Mouse (Mus musculus): ENCODE results near the gene 2310057N15Rik. TPM values are rescaled to one million over a fixed set of nuclear protein-coding genes. Genes with fewer than 3 reads are reported as not detected.
"Not testable (repeated sequence)": the region's sequence is repeated elsewhere in the genome, so short reads cannot be mapped to it uniquely, and the experiment has no call there.

Gene 2310057N15Rik
- polyA plus RNA-seq (2016; fragmentation: Nextera tagmentation; extraction: Ambion mirVana), result not detected in 2 replicates

GRCm38 (mm10) chr16:88774106-88774505 lies at the start of gene 2310057N15Rik:
TSS of gene 2310057N15Rik (minus strand) at chr16:88774206.
- Histone ChIP-seq H3K4me1 (no peaks in the 10 kb centered on the region), H3K27ac (replicated peaks) (no peak within 1 kb of the TSS), H3K27me3 (no peaks in the 10 kb centered on the region), H3K9me3 (no peaks in the 10 kb centered on the region), H3K4me3 (no peak within 1 kb of the TSS), H3K4me2 (replicated peaks) (no peak within 1 kb of the TSS), H3K9ac (replicated peaks) (no peak within 1 kb of the TSS), H3K36me3 (no peaks in the 10 kb centered on the region)
- WGBS, result 83% methylated on average over 2 of the region's 2 CpGs
- no peak for ATAC-seq (ENCODE audit: low FRiP score, low read depth)

DNA sequence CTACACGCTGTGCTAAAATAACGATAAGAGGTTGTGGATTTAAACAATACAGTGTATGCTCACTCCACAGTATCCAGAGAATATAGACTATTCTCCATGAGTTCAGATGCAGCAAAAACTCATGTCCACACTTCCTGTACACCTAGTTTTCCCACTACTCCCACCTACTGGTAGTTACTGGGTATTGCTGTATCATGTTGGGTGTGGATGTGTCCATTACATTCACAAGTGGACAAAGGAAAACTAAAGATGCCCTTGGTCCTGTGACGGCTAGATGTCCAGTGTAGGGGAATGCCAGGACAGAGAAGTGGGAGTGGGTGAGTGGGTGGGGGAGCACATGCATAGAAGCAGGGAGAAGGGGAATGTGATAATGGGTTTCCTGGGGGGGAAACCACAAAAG lies 49.7 kb upstream of the 2310057N15Rik start:
- Histone ChIP-seq H3K4me3 (no peak overlapping the region), H3K9ac (replicated peaks) (no peak overlapping the region), H3K27me3 (no peaks in the 10 kb centered on the region), H3K9me3 (no peaks in the 10 kb centered on the region), H3K27ac (replicated peaks) (no peak overlapping the region), H3K36me3 (no peaks in the 10 kb centered on the region), H3K4me1 (no peaks in the 10 kb centered on the region), H3K4me2 (replicated peaks) (no peak overlapping the region)
- no peak for ATAC-seq (ENCODE audit: low FRiP score, low read depth)
- 76% methylated on average over 3 of the region's 3 CpGs for WGBS

DNA sequence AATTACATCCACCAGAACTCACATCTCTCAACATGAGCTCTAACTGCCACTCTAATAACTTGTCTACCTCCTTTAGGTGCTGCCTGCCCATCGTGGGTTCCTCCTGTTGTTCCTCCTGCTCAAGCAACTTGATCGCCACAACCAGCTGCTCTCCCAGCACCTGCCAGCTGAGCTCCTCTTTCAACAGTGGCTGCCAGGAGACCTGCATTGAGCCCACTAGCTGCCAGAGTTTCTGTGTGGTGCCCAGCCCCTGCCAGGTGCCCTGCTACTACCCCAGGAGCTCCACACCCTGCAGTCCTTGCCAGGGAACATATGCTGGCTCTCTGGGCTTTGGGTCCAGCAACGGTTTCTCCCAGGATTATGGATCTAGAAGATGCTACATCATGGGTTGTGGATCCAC lies 46.1 kb upstream of the 2310057N15Rik start, which contains the start of gene Krtap15:
Gene Krtap15, plus strand, starts transcription at position 150 of the 400 bp plus-strand sequence.
- WGBS, result 87% methylated on average over 3 of the region's 3 CpGs
- H3K4me1 ChIP-seq, result no peaks in the 10 kb centered on the region
- no peaks in the 10 kb centered on the region for H3K27me3 ChIP-seq
- H3K4me2 ChIP-seq (replicated peaks), result no peak within 1 kb of the TSS
- H3K4me3 ChIP-seq, result no peak within 1 kb of the TSS
- no peak within 1 kb of the TSS for H3K9ac ChIP-seq (replicated peaks)
- no peak within 1 kb of the TSS for H3K27ac ChIP-seq (replicated peaks)
- no peak for ATAC-seq (ENCODE audit: low FRiP score, low read depth)
- H3K36me3 ChIP-seq, result no peaks in the 10 kb centered on the region
- H3K9me3 ChIP-seq, result no peaks in the 10 kb centered on the region

DNA sequence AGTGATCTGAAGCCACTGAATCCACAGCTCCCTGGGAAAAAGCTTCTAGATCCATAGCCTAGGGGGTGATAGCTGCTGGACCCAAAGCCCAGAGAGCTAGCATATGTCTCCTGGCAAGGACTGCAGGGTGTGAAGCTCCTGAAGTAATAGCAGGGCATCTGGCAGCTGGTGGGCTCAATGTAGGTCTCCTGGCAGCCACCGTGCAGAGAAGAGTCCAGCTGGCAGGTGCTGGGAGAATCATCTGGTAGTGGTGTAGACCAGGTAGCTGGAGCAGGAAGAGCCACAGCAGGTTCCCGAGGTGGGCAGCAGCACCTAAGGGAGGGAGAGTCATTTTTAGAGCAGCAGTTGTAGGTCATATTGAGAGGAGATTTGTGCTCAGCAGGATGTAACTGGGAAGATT lies 37.8 kb upstream of the 2310057N15Rik start, which contains the start of gene Gm20741:
Gene Gm20741, minus strand, starts transcription at position 394 of the 400 bp plus-strand sequence.
- H3K4me2 ChIP-seq (replicated peaks), result no peak within 1 kb of the TSS
- 83% methylated on average over 2 of the region's 2 CpGs for WGBS
- no peak within 1 kb of the TSS for H3K27ac ChIP-seq (replicated peaks)
- no peaks in the 10 kb centered on the region for H3K4me1 ChIP-seq
- no peaks in the 10 kb centered on the region for H3K36me3 ChIP-seq
- H3K9ac ChIP-seq (replicated peaks), result no peak within 1 kb of the TSS
- no peaks in the 10 kb centered on the region for H3K9me3 ChIP-seq
- no peak for ATAC-seq (ENCODE audit: low FRiP score, low read depth)
- H3K4me3 ChIP-seq, result no peak within 1 kb of the TSS
- H3K27me3 ChIP-seq, result no peaks in the 10 kb centered on the region

DNA sequence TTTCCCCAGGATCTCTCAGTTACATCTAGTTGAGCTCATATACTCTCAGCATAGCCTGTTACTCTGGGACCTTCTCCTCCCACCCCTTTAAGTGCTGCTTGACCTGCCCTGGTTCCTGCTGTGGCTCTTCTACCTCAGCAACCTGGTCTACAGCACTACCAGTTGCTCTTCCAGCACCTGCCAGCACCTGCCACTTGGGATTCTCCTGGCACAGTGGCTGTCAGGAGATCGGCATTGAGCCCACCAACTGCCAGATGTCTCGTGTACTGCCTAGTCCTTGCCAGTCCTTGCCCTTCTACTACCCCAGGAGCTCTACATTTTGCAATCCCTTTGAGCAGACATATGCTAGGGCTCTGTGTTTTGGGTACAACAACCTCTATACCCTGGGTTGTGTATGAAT lies 12.8 kb upstream of the 2310057N15Rik start:
- 89% methylated on average over 2 of the region's 2 CpGs for WGBS
- H3K4me1 ChIP-seq, result no peaks in the 10 kb centered on the region
- H3K4me2 ChIP-seq (replicated peaks), result no peak overlapping the region
- no peak overlapping the region for H3K9ac ChIP-seq (replicated peaks)
- ATAC-seq (ENCODE audit: low FRiP score, low read depth), result no peak
- no peaks in the 10 kb centered on the region for H3K36me3 ChIP-seq
- H3K27me3 ChIP-seq, result no peaks in the 10 kb centered on the region
- no peak overlapping the region for H3K27ac ChIP-seq (replicated peaks)
- no peaks in the 10 kb centered on the region for H3K9me3 ChIP-seq
- H3K4me3 ChIP-seq, result no peak overlapping the region

DNA sequence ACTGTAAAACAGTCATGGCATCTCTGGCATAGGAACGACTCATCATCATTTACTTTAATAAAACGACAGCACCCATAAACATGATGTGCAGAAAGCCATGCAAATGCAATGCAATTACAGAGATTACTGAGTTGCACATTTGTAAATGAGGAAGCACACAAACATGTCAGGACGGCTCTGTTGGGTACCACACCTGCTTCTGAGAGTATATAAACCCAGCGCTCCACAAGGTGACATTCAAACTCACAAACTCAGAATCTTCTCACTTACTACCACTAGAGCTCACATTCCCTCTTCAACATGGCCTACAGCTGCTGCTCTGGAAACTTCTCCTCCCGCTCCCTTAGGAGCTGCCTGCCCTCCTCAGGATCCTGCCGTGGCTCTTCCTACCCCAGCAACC lies 3.6 kb upstream of the 2310057N15Rik start, which contains the start of gene Gm5965:
Gene Gm5965, plus strand, starts transcription at position 301 of the 400 bp plus-strand sequence.
- WGBS, result 95% methylated on average over 6 of the region's 6 CpGs
- H3K9ac ChIP-seq (replicated peaks), result no peak within 1 kb of the TSS
- no peak within 1 kb of the TSS for H3K4me2 ChIP-seq (replicated peaks)
- no peaks in the 10 kb centered on the region for H3K36me3 ChIP-seq
- H3K9me3 ChIP-seq, result no peaks in the 10 kb centered on the region
- no peak for ATAC-seq (ENCODE audit: low FRiP score, low read depth)
- H3K27me3 ChIP-seq, result no peaks in the 10 kb centered on the region
- H3K4me1 ChIP-seq, result no peaks in the 10 kb centered on the region
- no peak within 1 kb of the TSS for H3K4me3 ChIP-seq
- no peak within 1 kb of the TSS for H3K27ac ChIP-seq (replicated peaks)

DNA sequence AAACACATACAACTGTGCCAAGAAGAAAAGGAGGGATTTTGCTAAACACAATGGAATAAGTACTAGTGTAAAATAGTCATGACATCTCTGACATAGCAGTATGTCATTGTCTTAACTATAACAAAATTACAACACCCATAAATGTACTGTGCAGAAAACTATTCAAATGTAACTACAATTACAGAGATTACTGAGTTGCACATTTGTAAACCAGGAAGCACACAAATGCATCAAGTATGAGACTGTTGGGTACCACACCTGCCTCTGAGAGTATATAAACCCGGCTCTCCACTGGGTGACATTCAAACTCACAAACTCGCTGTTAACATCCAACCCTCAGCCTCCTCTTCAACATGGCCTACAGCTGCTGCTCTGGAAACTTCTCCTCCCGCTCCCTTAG lies 15.5 kb downstream of the 2310057N15Rik start, which contains the start of gene 2310034C09Rik:
Gene 2310034C09Rik, plus strand, starts transcription at position 301 of the 400 bp plus-strand sequence.
- not testable (repeated sequence) for H3K36me3 ChIP-seq; ATAC-seq (ENCODE audit: low FRiP score, low read depth); H3K27me3 ChIP-seq; H3K4me2 ChIP-seq (replicated peaks); H3K27ac ChIP-seq (replicated peaks); H3K9ac ChIP-seq (replicated peaks); H3K4me1 ChIP-seq; H3K9me3 ChIP-seq; H3K4me3 ChIP-seq
- WGBS, result 93% methylated on average over 3 of the region's 3 CpGs

DNA sequence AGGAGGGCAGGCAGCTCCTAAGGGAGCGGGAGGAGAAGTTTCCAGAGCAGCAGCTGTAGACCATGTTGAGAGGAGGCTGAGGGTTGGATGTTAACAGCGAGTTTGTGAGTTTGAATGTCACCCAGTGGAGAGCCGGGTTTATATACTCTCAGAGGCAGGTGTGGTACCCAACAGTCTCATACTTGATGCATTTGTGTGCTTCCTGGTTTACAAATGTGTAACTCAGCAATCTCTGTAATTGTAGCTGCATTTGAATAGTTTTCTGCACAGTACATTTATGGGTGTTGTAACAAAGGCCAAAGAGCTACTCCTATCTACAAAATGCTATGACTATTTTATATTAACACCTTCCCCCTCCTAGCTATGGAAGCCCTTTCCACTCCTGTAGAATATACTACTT lies 22.5 kb downstream of the 2310057N15Rik start, which contains the start of gene Krtap13:
Gene Krtap13, minus strand, starts transcription at position 101 of the 400 bp plus-strand sequence.
- not testable (repeated sequence) for ATAC-seq (ENCODE audit: low FRiP score, low read depth); H3K4me1 ChIP-seq; H3K27me3 ChIP-seq; H3K27ac ChIP-seq (replicated peaks); H3K4me3 ChIP-seq; H3K4me2 ChIP-seq (replicated peaks); H3K36me3 ChIP-seq; H3K9me3 ChIP-seq; H3K9ac ChIP-seq (replicated peaks)
- 66% methylated on average over 3 of the region's 3 CpGs for WGBS

DNA sequence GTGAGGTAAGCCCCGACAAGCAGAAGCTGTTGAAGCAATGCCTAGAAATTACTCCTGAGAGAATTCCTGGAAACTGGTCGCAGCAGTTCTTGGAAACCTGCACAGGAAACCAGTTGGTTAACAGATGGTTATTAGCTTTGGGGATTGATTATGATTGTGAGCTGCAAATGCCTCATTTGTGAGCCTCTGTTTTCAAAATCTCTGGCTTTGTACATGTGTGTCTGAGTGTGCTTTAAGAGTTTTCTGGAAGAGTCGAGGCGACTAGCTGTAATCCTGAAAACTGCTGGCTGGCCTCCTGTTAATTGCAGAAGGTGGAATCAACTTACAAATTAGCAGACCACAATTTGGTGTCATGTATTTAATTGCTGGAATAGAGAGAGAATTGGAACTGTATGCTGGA lies 26.1 kb downstream of the 2310057N15Rik start:
- WGBS, result 86% methylated on average over 4 of the region's 4 CpGs
- Histone ChIP-seq H3K27me3 (no peaks in the 10 kb centered on the region), H3K4me3 (no peak overlapping the region), H3K9me3 (no peaks in the 10 kb centered on the region), H3K4me2 (replicated peaks) (no peak overlapping the region), H3K4me1 (no peaks in the 10 kb centered on the region), H3K9ac (replicated peaks) (no peak overlapping the region), H3K36me3 (no peaks in the 10 kb centered on the region), H3K27ac (replicated peaks) (no peak overlapping the region)
- no peak for ATAC-seq (ENCODE audit: low FRiP score, low read depth)

GRCm38 (mm10) chr16:88744750-88745340 lies 29.2 kb downstream of the 2310057N15Rik start:
- no peak overlapping the region for H3K4me3 ChIP-seq
- no peaks in the 10 kb centered on the region for H3K27me3 ChIP-seq
- no peak overlapping the region for H3K9ac ChIP-seq (replicated peaks)
- H3K9me3 ChIP-seq, result no peaks in the 10 kb centered on the region
- ATAC-seq (ENCODE audit: low FRiP score, low read depth), result peak; percentile 71
- no peaks in the 10 kb centered on the region for H3K36me3 ChIP-seq
- no peaks in the 10 kb centered on the region for H3K4me1 ChIP-seq
- 69% methylated on average over 4 of the region's 4 CpGs for WGBS
- no peak overlapping the region for H3K27ac ChIP-seq (replicated peaks)
- no peak overlapping the region for H3K4me2 ChIP-seq (replicated peaks)

GRCm38 (mm10) chr16:88735391-88735790 lies 38.6 kb downstream of the 2310057N15Rik start:
- H3K9ac ChIP-seq (replicated peaks), result no peak overlapping the region
- H3K27ac ChIP-seq (replicated peaks), result no peak overlapping the region
- no peak overlapping the region for H3K4me3 ChIP-seq
- H3K9me3 ChIP-seq, result no peaks in the 10 kb centered on the region
- H3K4me2 ChIP-seq (replicated peaks), result no peak overlapping the region
- no peak for ATAC-seq (ENCODE audit: low FRiP score, low read depth)
- no peaks in the 10 kb centered on the region for H3K4me1 ChIP-seq
- H3K36me3 ChIP-seq, result no peaks in the 10 kb centered on the region
- 77% methylated on average over 2 of the region's 2 CpGs for WGBS
- H3K27me3 ChIP-seq, result no peaks in the 10 kb centered on the region

DNA sequence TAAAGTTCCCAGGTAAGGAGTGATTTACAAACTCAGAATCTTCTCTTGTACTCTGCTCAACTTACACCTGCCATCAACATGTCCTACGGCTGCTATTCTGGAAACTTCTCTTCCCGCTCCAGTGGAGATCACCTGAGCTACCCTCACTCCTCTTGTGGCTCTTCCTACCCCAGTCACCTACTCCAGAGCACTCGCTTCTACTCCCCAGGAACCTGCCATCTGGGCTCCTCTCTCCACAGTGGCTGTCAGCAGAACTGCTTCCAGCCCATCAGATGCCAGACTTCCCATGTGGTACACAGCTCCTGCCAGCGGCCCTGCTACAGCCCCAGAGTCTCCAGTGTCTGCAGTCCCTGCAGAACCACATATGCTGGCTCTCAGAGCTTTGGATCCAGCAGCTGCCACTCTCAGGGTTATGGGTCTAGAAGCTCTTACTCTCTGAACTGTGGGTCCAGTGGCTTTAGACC lies 45.2 kb downstream of the 2310057N15Rik start, which contains the start of gene Krtap13-1:
Gene Krtap13-1, plus strand, starts transcription at position 51 of the 464 bp plus-strand sequence.
- Histone ChIP-seq H3K4me1 (no peaks in the 10 kb centered on the region), H3K9ac (replicated peaks) (no peak within 1 kb of the TSS), H3K36me3 (no peaks in the 10 kb centered on the region), H3K27ac (replicated peaks) (no peak within 1 kb of the TSS), H3K27me3 (no peaks in the 10 kb centered on the region), H3K4me3 (no peak within 1 kb of the TSS), H3K4me2 (replicated peaks) (no peak within 1 kb of the TSS), H3K9me3 (no peaks in the 10 kb centered on the region)
- 84% methylated on average over 4 of the region's 4 CpGs for WGBS
- ATAC-seq (ENCODE audit: low FRiP score, low read depth), result no peak
